Mouse (Mus musculus) hindbrain, postnatal 0 days (tissue): ENCODE data around the gene Oxct1. TPM values are rescaled to one million over a fixed set of nuclear protein-coding genes. Genes with fewer than 3 reads are reported as not detected.

ENCODE experiments used
- ATAC-seq: fragments of 200-750 bp; cut with Nextera tagmentation; 2 replicates; pipeline ENCODE4 v1.8.0; 2017; ENCODE audit warnings: mild to moderate bottlenecking, moderate TSS enrichment, moderate library complexity
- DNase-seq: peaks from one replicate; pipeline ENCODE4 v3.0.0-alpha.2; 2015; ENCODE audit warnings: low spot score
- H3K27ac ChIP-seq: fragments of 300-500 bp; sonication (generic); 2 replicates; pipeline ENCODE4 v1.5.1; 2014; ENCODE audit warnings: mild to moderate bottlenecking
- H3K27me3 ChIP-seq: fragments of 300-500 bp; sonication (generic); 2 replicates; pipeline ENCODE4 v1.6.1; 2014; ENCODE audit warnings: low read length, mixed read lengths; ENCODE audit not compliant: insufficient read depth
- H3K36me3 ChIP-seq: fragments of 300-500 bp; sonication (generic); 2 replicates; pipeline ENCODE4 v1.6.1; 2014; ENCODE audit warnings: low read length, mixed read lengths; ENCODE audit not compliant: insufficient read depth
- H3K4me1 ChIP-seq: fragments of 300-500 bp; sonication (generic); 2 replicates; pipeline ENCODE4 v1.6.1; 2014; ENCODE audit warnings: antibody characterized with exemption, low read length, mixed read lengths; ENCODE audit not compliant: insufficient read depth
- H3K4me2 ChIP-seq: fragments of 300-500 bp; sonication (generic); 2 replicates; pipeline ENCODE4 v1.6.1; 2014; ENCODE audit warnings: low read depth, mild to moderate bottlenecking, low read length, moderate library complexity, mixed read lengths
- H3K4me3 ChIP-seq: fragments of 300-500 bp; sonication (generic); 2 replicates; pipeline ENCODE4 v1.5.1; 2014; ENCODE audit warnings: low read length
- H3K9ac ChIP-seq: fragments of 300-500 bp; sonication (generic); replicated peaks from 2 replicates; pipeline ENCODE4 v1.6.1; 2014; ENCODE audit warnings: mild to moderate bottlenecking, low read length, moderate library complexity, mixed read lengths
- H3K9me3 ChIP-seq: fragments of 300-500 bp; sonication (generic); 2 replicates; pipeline ENCODE4 v1.6.1; 2016; ENCODE audit warnings: low read length, mixed read lengths
- CTCF ChIP-seq: IDR thresholded peaks from 2 replicates; pipeline ENCODE4 v1.5.1; 2016; ENCODE audit warnings: antibody characterized with exemption, control low read depth, low read depth
- WGBS: fragments of 180-500 bp; shearing (Covaris S2); extraction: QIAGEN DNeasy Blood & Tissue Kit; methylation state at CpG from one replicate; pipeline ENCODE4 v1.1.7; 2014; 5-methylcytosine and 5-hydroxymethylcytosine counted together
- polyA plus RNA-seq: library from polyadenylated mRNA; unstranded; fragments of >200 nt; fragmentation: Nextera tagmentation; extraction: Ambion mirVana; gene quantifications from 2 replicates; pipeline ENCODE4 v1.2.1, GENCODE M21; 2015
- total RNA-seq: library from RNA; depleted of rRNA; stranded (reverse); fragments of >200 nt; gene quantifications from 2 replicates; pipeline ENCODE4 v1.2.3, GENCODE M21; 2014

Gene Oxct1
- total and polyA plus RNA-seq, 2 experiments from 2014 or later, result 226 to 457 TPM

GRCm38 (mm10) chr15:4013873-4014272, 12.3 kb upstream of the Oxct1 start:
- no peak overlapping the region for H3K9ac ChIP-seq
- H3K4me1 ChIP-seq, result no peaks in the 10 kb centered on the region
- H3K4me3 ChIP-seq, result no peak overlapping the region
- TF ChIP-seq CTCF, result no peak
- no peak overlapping the region for H3K27ac ChIP-seq
- no peaks in the 10 kb centered on the region for H3K27me3 ChIP-seq
- no peak overlapping the region for H3K4me2 ChIP-seq
- no peaks in the 10 kb centered on the region for H3K36me3 ChIP-seq
- ATAC-seq, result no peak
- WGBS, result 66% methylated on average over 2 of the region's 2 CpGs
- DNase-seq, result no peak
- no peaks in the 10 kb centered on the region for H3K9me3 ChIP-seq

- DNase-seq (no peak), ATAC-seq (no peak)
- Histone ChIP-seq H3K27me3 (no peaks in the 10 kb centered on the region), H3K4me1 (no peaks in the 10 kb centered on the region), H3K4me2 (no peak overlapping the region), H3K9me3 (no peaks in the 10 kb centered on the region), H3K4me3 (no peak overlapping the region), H3K9ac (no peak overlapping the region), H3K27ac (no peak overlapping the region), H3K36me3 (no peaks in the 10 kb centered on the region)
- 54% methylated on average over 4 of the region's 4 CpGs for WGBS
- no peak for TF ChIP-seq CTCF
Observed at GRCm38 (mm10) chr15:4020711-4021110, 5.5 kb upstream of the Oxct1 start.

DNA sequence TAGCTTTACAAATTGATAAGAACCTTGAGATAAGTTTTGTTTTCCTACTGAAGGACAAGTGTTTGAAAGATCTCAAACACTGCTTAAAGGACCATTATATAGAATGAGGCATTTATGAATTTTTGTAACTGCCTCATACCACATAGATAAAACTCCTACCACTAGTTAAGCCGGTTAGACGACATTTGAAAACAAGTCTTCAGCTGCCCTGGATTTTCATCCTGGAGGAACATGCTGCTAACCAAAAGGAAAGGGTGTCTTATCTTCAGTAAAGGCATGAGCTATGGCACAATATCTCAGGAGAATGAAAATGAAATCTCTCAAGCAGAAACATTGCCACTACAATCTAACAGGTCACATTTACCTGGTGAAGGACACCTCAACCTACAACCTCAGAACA, 2.4 kb upstream of the Oxct1 start:
- no peak overlapping the region for H3K4me2 ChIP-seq
- TF ChIP-seq CTCF, result no peak
- no peaks in the 10 kb centered on the region for H3K27me3 ChIP-seq
- no peaks in the 10 kb centered on the region for H3K36me3 ChIP-seq
- DNase-seq, result no peak
- WGBS, result 95% methylated on average over 2 of the region's 2 CpGs
- H3K4me1 ChIP-seq, result peaks cover 11% of the 10 kb centered on the region
- H3K9ac ChIP-seq, result no peak overlapping the region
- ATAC-seq, result no peak
- no peak overlapping the region for H3K4me3 ChIP-seq
- H3K27ac ChIP-seq, result no peak overlapping the region
- H3K9me3 ChIP-seq, result no peaks in the 10 kb centered on the region

DNA sequence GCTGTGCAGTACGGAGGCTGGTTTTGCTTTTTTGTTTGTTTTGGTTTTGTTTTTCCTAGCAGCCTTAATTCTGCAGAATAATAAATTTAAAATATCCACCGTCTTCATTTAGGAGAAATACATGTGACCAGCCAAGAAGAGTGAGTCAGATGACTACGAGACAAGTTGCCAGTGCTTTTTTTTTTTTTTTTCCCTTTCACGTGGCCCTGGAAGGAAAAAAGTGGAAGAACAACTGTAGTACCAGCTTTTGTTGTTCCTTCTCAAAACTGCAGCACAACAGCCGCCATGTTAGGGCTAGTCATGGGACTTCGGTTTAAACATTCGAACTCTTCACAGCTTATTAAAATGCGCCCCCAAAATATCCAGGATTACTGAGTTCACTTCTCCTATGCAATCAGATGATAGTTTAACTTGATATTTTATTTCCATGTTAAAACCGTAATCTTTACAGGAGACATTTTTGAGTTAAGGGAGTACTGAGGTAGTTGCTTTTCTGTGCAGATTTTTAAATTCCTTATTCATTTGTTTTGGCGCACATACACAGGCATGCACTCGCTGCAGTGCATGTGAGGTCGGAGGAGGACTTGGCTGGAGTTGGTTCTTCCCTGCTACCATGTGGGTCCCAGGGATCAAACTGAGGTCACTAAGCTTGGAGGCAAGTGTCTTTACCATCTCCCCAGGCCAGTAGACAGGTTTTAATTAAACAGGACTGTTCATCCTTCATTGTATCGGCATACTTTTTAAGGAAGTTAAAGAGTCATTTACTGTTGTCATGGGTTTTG, 1.3 kb upstream of the Oxct1 start:
- DNase-seq, result no peak
- no peak overlapping the region for H3K27ac ChIP-seq
- H3K4me1 ChIP-seq, result peaks cover 11% of the 10 kb centered on the region
- no peaks in the 10 kb centered on the region for H3K36me3 ChIP-seq
- H3K27me3 ChIP-seq, result no peaks in the 10 kb centered on the region
- WGBS, result 85% methylated on average over 13 of the region's 13 CpGs
- H3K4me3 ChIP-seq, result no peak overlapping the region
- H3K9me3 ChIP-seq, result no peaks in the 10 kb centered on the region
- H3K9ac ChIP-seq, result no peak overlapping the region
- TF ChIP-seq CTCF, result no peak
- H3K4me2 ChIP-seq, result no peak overlapping the region
- ATAC-seq, result no peak

DNA sequence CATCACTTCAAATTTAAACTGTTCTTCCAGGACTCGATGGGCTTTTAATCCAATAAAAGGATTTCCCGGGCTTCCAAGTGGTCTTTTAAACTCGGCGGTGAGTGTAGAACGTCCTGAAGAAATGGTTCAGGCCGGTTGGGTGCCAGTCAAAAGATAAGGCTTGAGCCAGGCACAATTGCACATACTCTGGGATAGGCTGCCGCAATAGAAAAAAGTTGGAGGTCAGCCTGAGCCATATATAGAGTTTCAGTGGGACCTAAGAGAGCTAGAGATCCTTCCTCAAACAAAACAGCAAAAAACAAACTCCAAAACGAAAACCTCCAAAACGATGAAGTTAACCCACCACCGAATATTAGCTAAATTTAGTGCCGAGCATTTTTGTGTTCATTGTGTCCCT, 677 bp upstream of the Oxct1 start:
- H3K27ac ChIP-seq, result peak overlapping the region; percentile 97; the same call in 1 of the 2 replicates
- ATAC-seq (no peak), DNase-seq (no peak)
- WGBS, result 60% methylated on average over 11 of the region's 11 CpGs
- no peaks in the 10 kb centered on the region for H3K36me3 ChIP-seq
- peaks cover 11% of the 10 kb centered on the region for H3K4me1 ChIP-seq
- peak overlapping the region; percentile 65 for H3K4me2 ChIP-seq
- H3K9me3 ChIP-seq, result no peaks in the 10 kb centered on the region
- no peak for TF ChIP-seq CTCF
- no peaks in the 10 kb centered on the region for H3K27me3 ChIP-seq
- no peak overlapping the region for H3K9ac ChIP-seq
- H3K4me3 ChIP-seq, result peak overlapping the region; percentile 92; the same call in 1 of the 2 replicates

GRCm38 (mm10) chr15:4026831-4027584, 825 bp downstream of the Oxct1 start:
- peak; percentile 86 for DNase-seq
- Histone ChIP-seq H3K27ac (peak overlapping the region; percentile 97), H3K4me2 (peak overlapping the region; percentile 65), H3K36me3 (no peaks in the 10 kb centered on the region), H3K9ac (peak overlapping the region; percentile 93), H3K4me1 (peaks cover 11% of the 10 kb centered on the region), H3K9me3 (no peaks in the 10 kb centered on the region), H3K27me3 (no peaks in the 10 kb centered on the region), H3K4me3 (peak overlapping the region; percentile 92)
- WGBS, result under 1% methylated on average over 63 of the region's 65 CpGs
- peak; percentile 84 for ATAC-seq
- peak; percentile 18; the same call in 1 of the 2 replicates for TF ChIP-seq CTCF
